Mouse (Mus musculus) CH12F3 (cell line): ENCODE measurements around the gene Hrct1.

ENCODE experiments used
- in situ Hi-C: fragments of 300-500 bp; cut with MboI; formaldehyde crosslinking; loops from 2 replicates; pipeline ENCODE4 v1.14.3; 2020; ENCODE audit warnings: low sequenced_read_pairs

The Hrct1 gene

GRCm38 (mm10) chr4:43769374-43769773, 42.4 kb downstream of the Hrct1 start:
- in situ Hi-C loops = no loop called here

- in situ Hi-C loops = no loop called here
Observed at GRCm38 (mm10) chr4:43770909-43771308, 43.9 kb downstream of the Hrct1 start, which contains the start of gene Olfr159. Gene Olfr159, minus strand, starts transcription at chr4:43771009.

GRCm38 (mm10) chr4:43771626-43772025, 44.6 kb downstream of the Hrct1 start:
- in situ Hi-C loops = no loop called here

GRCm38 (mm10) chr4:43772304-43772703, 45.3 kb downstream of the Hrct1 start:
- in situ Hi-C loops = no loop called here
